Mouse (Mus musculus) liver, postnatal 0 days (tissue): ENCODE results near the gene Mefv. TPM values are rescaled to one million over a fixed set of nuclear protein-coding genes. Genes with fewer than 3 reads are reported as not detected.

Experiments
- ATAC-seq: fragments of 200-750 bp; cut with Nextera tagmentation; 2 replicates; pipeline ENCODE4 v1.8.0; 2017; ENCODE audit warnings: mild to moderate bottlenecking, moderate library complexity
- DNase-seq: peaks from one replicate; pipeline ENCODE4 v3.0.0-alpha.2; 2016
- H3K27ac ChIP-seq: fragments of 300-500 bp; sonication (generic); 2 replicates; pipeline ENCODE4 v1.5.1; 2014; ENCODE audit warnings: antibody characterized with exemption, moderate library complexity, mild to moderate bottlenecking, low read depth
- H3K27me3 ChIP-seq: fragments of 300-500 bp; sonication (generic); 2 replicates; pipeline ENCODE4 v1.6.1; 2014; ENCODE audit warnings: low read length, control low read depth, mixed read lengths; ENCODE audit not compliant: insufficient read depth
- H3K36me3 ChIP-seq: fragments of 300-500 bp; sonication (generic); replicated peaks from 2 replicates; pipeline ENCODE4 v1.6.1; 2014; ENCODE audit warnings: mild to moderate bottlenecking, control low read depth, low read length, moderate library complexity, mixed read lengths; ENCODE audit not compliant: insufficient read depth
- H3K4me1 ChIP-seq: fragments of 300-500 bp; sonication (generic); 2 replicates; pipeline ENCODE4 v1.6.1; 2014; ENCODE audit warnings: antibody characterized with exemption, mild to moderate bottlenecking, control low read depth; ENCODE audit not compliant: insufficient read depth
- H3K4me2 ChIP-seq: fragments of 300-500 bp; sonication (generic); 2 replicates; pipeline ENCODE4 v1.6.1; 2014; ENCODE audit warnings: low read depth, mild to moderate bottlenecking, low read length, moderate library complexity, mixed read lengths
- H3K4me3 ChIP-seq: fragments of 300-500 bp; sonication (generic); 2 replicates; pipeline ENCODE4 v1.5.1; 2014; ENCODE audit warnings: low read depth, low read length
- H3K9ac ChIP-seq: fragments of 300-500 bp; sonication (generic); replicated peaks from 2 replicates; pipeline ENCODE4 v1.6.1; 2014; ENCODE audit warnings: mild to moderate bottlenecking, moderate library complexity
- H3K9me3 ChIP-seq: fragments of 300-500 bp; sonication (generic); 2 replicates; pipeline ENCODE4 v1.6.1; 2016; ENCODE audit warnings: mild to moderate bottlenecking, control low read depth, low read length, mixed read lengths
- CTCF ChIP-seq: sonication (generic); IDR thresholded peaks from 2 replicates; pipeline ENCODE4 v1.5.1; 2016; ENCODE audit warnings: antibody characterized with exemption, low read depth
- EP300 ChIP-seq: IDR thresholded peaks from 2 replicates; pipeline ENCODE4 v1.6.1; 2016; ENCODE audit warnings: antibody characterized with exemption, low read depth, mild to moderate bottlenecking
- WGBS: fragments of 180-500 bp; shearing (Covaris S2); extraction: QIAGEN DNeasy Blood & Tissue Kit; methylation state at CpG from one replicate; pipeline ENCODE4 v1.1.7; 2014; ENCODE audit not compliant: insufficient replicate concordance; 5-methylcytosine and 5-hydroxymethylcytosine counted together
- polyA plus RNA-seq: library from polyadenylated mRNA; unstranded; fragments of >200 nt; fragmentation: Nextera tagmentation; extraction: Ambion mirVana; gene quantifications from 2 replicates; pipeline ENCODE4 v1.2.1, GENCODE M21; 2015

The Mefv gene
- 0.58 and 0.75 TPM in 2 replicates for polyA plus RNA-seq

- Histone ChIP-seq H3K4me3 (peak within 1 kb of the TSS; percentile 15; the same call in 1 of the 2 replicates), H3K9ac (no peak within 1 kb of the TSS), H3K36me3 (no peaks in the 10 kb centered on the region), H3K4me2 (peak within 1 kb of the TSS; percentile 22), H3K27me3 (no peaks in the 10 kb centered on the region), H3K4me1 (no peaks in the 10 kb centered on the region), H3K9me3 (no peaks in the 10 kb centered on the region), H3K27ac (no peak within 1 kb of the TSS)
- no peak for ATAC-seq
- no peak for TF ChIP-seq CTCF
- no peak for TF ChIP-seq EP300
- 60% methylated on average over 6 of the region's 6 CpGs for WGBS
- DNase-seq: no peak
Measured at GRCm38 (mm10) chr16:3717980-3718379, at the start of gene Mefv. Mefv (minus strand) TSS chr16:3718097.

GRCm38 (mm10) chr16:3748976-3749375 lies 31.1 kb upstream of the Mefv start:
- Histone ChIP-seq H3K36me3 (peaks cover 53% of the 10 kb centered on the region), H3K27ac (no peak overlapping the region), H3K27me3 (no peaks in the 10 kb centered on the region), H3K4me2 (no peak overlapping the region), H3K9me3 (peaks cover 19% of the 10 kb centered on the region), H3K4me3 (no peak overlapping the region), H3K9ac (no peak overlapping the region), H3K4me1 (peaks cover 14% of the 10 kb centered on the region)
- WGBS: 93% methylated on average over 3 of the region's 3 CpGs
- DNase-seq (no peak), ATAC-seq (no peak)
- TF ChIP-seq EP300 (no peak), CTCF (no peak)

GRCm38 (mm10) chr16:3745656-3746055 lies 27.8 kb upstream of the Mefv start:
- DNase-seq: no peak
- Histone ChIP-seq H3K9me3 (peaks cover 19% of the 10 kb centered on the region), H3K27me3 (no peaks in the 10 kb centered on the region), H3K4me3 (peak overlapping the region; percentile 73), H3K4me1 (peaks cover 20% of the 10 kb centered on the region), H3K27ac (no peak overlapping the region), H3K9ac (peak overlapping the region; percentile 78; the same call in 1 of the 2 replicates), H3K36me3 (peaks cover 38% of the 10 kb centered on the region), H3K4me2 (peak overlapping the region; percentile 86)
- no peak for TF ChIP-seq EP300
- ATAC-seq: no peak
- 70% methylated on average over 4 of the region's 4 CpGs for WGBS

- under 1% methylated on average over 32 of the region's 32 CpGs for WGBS
- DNase-seq: peak; percentile 71
- TF ChIP-seq CTCF: no peak
- TF ChIP-seq EP300: no peak; the same call in 1 of the 2 replicates
Measured at GRCm38 (mm10) chr16:3744186-3744700, 26.3 kb upstream of the Mefv start.

GRCm38 (mm10) chr16:3743503-3744185 lies 25.7 kb upstream of the Mefv start, which contains the start of gene Zfp263:
Zfp263 (plus strand) TSS chr16:3744093.
- peak; percentile 97 for ATAC-seq
- Histone ChIP-seq H3K4me2 (peak within 1 kb of the TSS; percentile 86), H3K9ac (peak within 1 kb of the TSS; percentile 78), H3K27ac (peak within 1 kb of the TSS; percentile 91), H3K27me3 (no peaks in the 10 kb centered on the region), H3K36me3 (peaks cover 18% of the 10 kb centered on the region), H3K4me1 (peaks cover 20% of the 10 kb centered on the region), H3K9me3 (peaks cover 6% of the 10 kb centered on the region), H3K4me3 (peak within 1 kb of the TSS; percentile 73)
- peak; percentile 99 for DNase-seq
- TF ChIP-seq CTCF: 0 out of 2 replicates have a peak, but pooled peaks have one; percentile 8
- TF ChIP-seq EP300: no peak
- under 1% methylated on average over 42 of the region's 42 CpGs for WGBS

More at GRCm38 (mm10) chr16:3744186-3744700, 26.3 kb upstream of the Mefv start:
- Histone ChIP-seq H3K27ac (peak overlapping the region; percentile 91), H3K9me3 (peaks cover 12% of the 10 kb centered on the region), H3K9ac (peak overlapping the region; percentile 78), H3K4me1 (peaks cover 20% of the 10 kb centered on the region), H3K36me3 (peaks cover 24% of the 10 kb centered on the region), H3K4me2 (peak overlapping the region; percentile 86), H3K4me3 (peak overlapping the region; percentile 73), H3K27me3 (no peaks in the 10 kb centered on the region)
- peak; percentile 51 for ATAC-seq

GRCm38 (mm10) chr16:3742466-3742865 lies 24.6 kb upstream of the Mefv start:
- H3K27me3 ChIP-seq: no peaks in the 10 kb centered on the region
- H3K36me3 ChIP-seq: peaks cover 9% of the 10 kb centered on the region
- H3K4me1 ChIP-seq: peaks cover 20% of the 10 kb centered on the region
- no peak for ATAC-seq
- H3K4me3 ChIP-seq: no peak overlapping the region
- DNase-seq: no peak
- no peak overlapping the region; the same call in 1 of the 2 replicates for H3K4me2 ChIP-seq
- WGBS: 89% methylated on average over 6 of the region's 6 CpGs
- TF ChIP-seq EP300: no peak
- TF ChIP-seq CTCF: no peak
- H3K9me3 ChIP-seq: no peaks in the 10 kb centered on the region
- no peak overlapping the region; the same call in 1 of the 2 replicates for H3K27ac ChIP-seq
- H3K9ac ChIP-seq: no peak overlapping the region
